ENCODE assay signal across 13 mouse cellular contexts in genomic region chr5:150711503-150711902, GRCm38 (mm10).
"Had no signal": no experiment of that assay in that cellular context is flagged by ENCODE, and none has a peak within 500 bp of the region (broad histone marks: within the 10 kb centered on the region; RNA-seq: fewer than 3 reads in every experiment).

No protein-coding gene starts in this region.

- H3K27ac ChIP-seq: layer of hippocampus, adult 2 months; limb, embryonic 10.5 days; liver, embryonic 15.5 days; lung, embryonic 15.5 days; macrophage; midbrain, embryonic 12.5 days; stomach, embryonic 15.5 days had no signal

- H3K4me2 ChIP-seq: liver, embryonic 11.5 days; liver, embryonic 15.5 days; lung, embryonic 15.5 days; midbrain, embryonic 12.5 days; stomach, embryonic 15.5 days had no signal

- H3K27me3 ChIP-seq: liver, embryonic 15.5 days; lung, embryonic 15.5 days; megakaryocyte, embryonic 14.5 days; midbrain, embryonic 12.5 days; stomach, embryonic 15.5 days had no signal

- H3K4me3 ChIP-seq: layer of hippocampus, adult 2 months; limb, embryonic 10.5 days; liver, embryonic 15.5 days; lung, embryonic 15.5 days; megakaryocyte, embryonic 14.5 days; midbrain, embryonic 12.5 days; stomach, embryonic 15.5 days had no signal

- DNase-seq: kidney, postnatal 10 days; kidney, postnatal 4 days; lung, postnatal 14 days; right cerebral cortex, postnatal 14 days had no signal

- H3K9ac ChIP-seq: liver, embryonic 15.5 days; lung, embryonic 15.5 days; midbrain, embryonic 12.5 days; stomach, embryonic 15.5 days had no signal

- H3K9me3 ChIP-seq: limb, embryonic 10.5 days; liver, embryonic 15.5 days; lung, embryonic 15.5 days; megakaryocyte, embryonic 14.5 days; midbrain, embryonic 12.5 days; stomach, embryonic 15.5 days had no signal

- H3K36me3 ChIP-seq: liver, embryonic 15.5 days; lung, embryonic 15.5 days; midbrain, embryonic 12.5 days; stomach, embryonic 15.5 days had no signal

- H3K4me1 ChIP-seq: limb, embryonic 10.5 days; midbrain, embryonic 12.5 days; stomach, embryonic 15.5 days had no signal
